Mouse (Mus musculus) spleen, adult 2 months (tissue): ENCODE data around the gene Gm16181. TPM values are rescaled to one million over a fixed set of nuclear protein-coding genes. Genes with fewer than 3 reads are reported as not detected.
"Not testable (repeated sequence)": the region's sequence is repeated elsewhere in the genome, so short reads cannot be mapped to it uniquely, and the experiment has no call there.

Source experiments
- DNase-seq, 2 experiments: peaks; one replicate each; pipeline versions ENCODE4 v3.0.0 to v3.0.0-alpha.2; 2012 to 2021; ENCODE audit warnings: low spot score in 2 of 2, low read depth in 1 of 2
- H3K27ac ChIP-seq: fragments of 200-500 bp; 2 replicates; pipeline ENCODE4 v1.5.1; 2012; ENCODE audit warnings: low read length, inconsistent platforms; ENCODE audit not compliant: insufficient read depth
- H3K27me3 ChIP-seq: fragments of 200-500 bp; 2 replicates; pipeline ENCODE4 v1.6.1; 2012; ENCODE audit warnings: mild to moderate bottlenecking, moderate library complexity, low read length, inconsistent platforms; ENCODE audit not compliant: control insufficient read depth, insufficient read depth
- H3K36me3 ChIP-seq: fragments of 200-500 bp; 2 replicates; pipeline ENCODE4 v1.6.1; 2012; ENCODE audit warnings: mild to moderate bottlenecking, low read length, inconsistent platforms; ENCODE audit not compliant: control insufficient read depth, insufficient read depth
- H3K4me1 ChIP-seq: fragments of 200-500 bp; 2 replicates; pipeline ENCODE4 v1.6.1; 2011; ENCODE audit warnings: inconsistent platforms; ENCODE audit not compliant: control insufficient read depth, insufficient read depth, insufficient read length
- H3K4me3 ChIP-seq: fragments of 200-500 bp; 2 replicates; pipeline ENCODE4 v1.5.1; 2011; ENCODE audit warnings: mild to moderate bottlenecking, inconsistent platforms; ENCODE audit not compliant: insufficient read depth, insufficient read length; ENCODE audit errors: extremely low read depth
- CTCF ChIP-seq: fragments of 200-500 bp; IDR thresholded peaks from 2 replicates; pipeline ENCODE4 v1.5.1; 2011; ENCODE audit warnings: mild to moderate bottlenecking, inconsistent platforms; ENCODE audit not compliant: insufficient read depth, insufficient read length, insufficient replicate concordance; ENCODE audit errors: extremely low read depth
- POLR2A ChIP-seq: fragments of 200-500 bp; IDR thresholded peaks from 2 replicates; pipeline ENCODE4 v1.6.1; 2011; ENCODE audit warnings: low read depth, low read length, inconsistent platforms
- WGBS: fragments of 180-500 bp; shearing (Covaris S2); methylation state at CpG from one replicate; pipeline ENCODE4 v1.1.7; 2018; 5-methylcytosine and 5-hydroxymethylcytosine counted together
- polyA plus RNA-seq: library from polyadenylated mRNA; depleted of rRNA; stranded (reverse); fragments of >200 nt; gene quantifications from 2 replicates; pipeline ENCODE4 v1.2.3, GENCODE M21; 2012

Gm16181 gene
- polyA plus RNA-seq, 1 experiment = 0.34 TPM

DNA sequence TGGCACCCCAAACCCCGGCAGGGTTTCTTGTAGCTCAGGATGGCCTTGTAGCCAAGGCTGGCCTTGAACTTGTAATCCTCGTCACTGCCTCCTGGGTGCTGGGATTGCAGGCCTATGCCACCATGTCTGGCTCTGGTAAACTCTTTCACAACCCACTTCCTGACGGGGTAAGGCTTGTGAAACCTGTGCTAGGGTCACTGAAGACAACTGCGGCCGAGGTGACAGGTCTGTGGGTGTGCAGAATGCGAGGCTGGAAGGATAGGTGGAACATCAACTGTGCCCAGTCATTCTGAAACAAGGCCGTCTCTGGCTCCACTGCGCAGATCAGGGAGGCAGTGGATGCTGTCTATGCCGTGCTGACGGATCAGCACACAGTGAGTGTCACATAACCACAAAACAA is 10.4 kb downstream of the Gm16181 start:
- DNase-seq = no peak
- no peak for TF ChIP-seq POLR2A
- TF ChIP-seq CTCF = no peak
- no peaks in the 10 kb centered on the region for H3K27me3 ChIP-seq
- peaks cover 16% of the 10 kb centered on the region for H3K4me1 ChIP-seq
- 66% methylated on average over 10 of the region's 10 CpGs for WGBS
- H3K27ac ChIP-seq = 0 out of 2 replicates have a peak overlapping the region, but pooled peaks have one; percentile 0
- no peak overlapping the region for H3K4me3 ChIP-seq
- peaks cover 13% of the 10 kb centered on the region for H3K36me3 ChIP-seq

DNA sequence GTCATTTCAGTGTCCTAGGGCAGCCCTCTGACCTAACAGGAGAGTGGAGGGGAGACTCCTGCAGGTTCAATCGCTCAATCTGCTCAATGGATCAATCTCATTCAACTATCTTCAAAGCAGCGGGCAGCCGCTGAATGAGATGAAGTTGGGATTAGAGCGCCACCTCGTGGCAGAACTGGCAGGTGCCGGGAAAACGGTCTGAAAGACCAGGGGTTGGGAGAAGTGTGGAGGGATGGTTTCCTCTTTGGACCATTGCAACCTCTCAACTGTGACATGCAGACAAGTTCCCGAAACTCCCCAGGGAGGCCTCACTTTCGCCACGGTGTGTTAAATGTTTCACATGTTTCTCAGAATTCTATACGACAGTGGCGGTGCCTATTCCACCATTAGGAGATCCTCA is 11.4 kb downstream of the Gm16181 start:
- WGBS = 3% methylated on average over 12 of the region's 12 CpGs
- Histone ChIP-seq H3K4me3 (peak overlapping the region; percentile 10; the same call in 1 of the 2 replicates), H3K36me3 (peaks cover 13% of the 10 kb centered on the region), H3K27me3 (no peaks in the 10 kb centered on the region), H3K27ac (peak overlapping the region; percentile 90), H3K4me1 (peaks cover 14% of the 10 kb centered on the region)
- TF ChIP-seq POLR2A (no peak), CTCF (peak; percentile 89)
- DNase-seq = peak; percentile 67 to 87

DNA sequence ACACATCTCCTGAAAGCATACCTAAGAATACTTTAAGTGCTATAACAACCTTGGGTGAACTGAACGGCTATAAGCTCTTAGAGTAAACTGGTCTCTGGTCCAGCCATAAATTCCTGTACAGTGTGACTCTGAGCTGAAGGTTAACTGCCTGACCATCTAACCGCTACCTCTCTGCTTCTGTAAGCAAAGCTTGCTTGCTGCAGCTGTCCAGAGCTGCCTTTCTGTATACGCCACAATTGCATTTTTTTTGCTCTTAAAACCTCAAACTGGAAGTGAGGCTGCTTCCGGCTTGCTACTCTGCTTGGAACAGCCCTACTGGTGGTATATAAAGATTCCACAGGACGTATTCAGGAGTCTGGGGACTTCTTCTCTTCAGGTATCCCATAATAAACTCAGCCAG is 12.0 kb downstream of the Gm16181 start:
- no peak for TF ChIP-seq CTCF
- Histone ChIP-seq H3K27me3 (no peaks in the 10 kb centered on the region), H3K36me3 (peaks cover 13% of the 10 kb centered on the region), H3K4me1 (peaks cover 14% of the 10 kb centered on the region), H3K27ac (peak overlapping the region; percentile 90), H3K4me3 (peak overlapping the region; percentile 10; the same call in 1 of the 2 replicates)
- DNase-seq = no peak
- 16% methylated on average over 5 of the region's 5 CpGs for WGBS

DNA sequence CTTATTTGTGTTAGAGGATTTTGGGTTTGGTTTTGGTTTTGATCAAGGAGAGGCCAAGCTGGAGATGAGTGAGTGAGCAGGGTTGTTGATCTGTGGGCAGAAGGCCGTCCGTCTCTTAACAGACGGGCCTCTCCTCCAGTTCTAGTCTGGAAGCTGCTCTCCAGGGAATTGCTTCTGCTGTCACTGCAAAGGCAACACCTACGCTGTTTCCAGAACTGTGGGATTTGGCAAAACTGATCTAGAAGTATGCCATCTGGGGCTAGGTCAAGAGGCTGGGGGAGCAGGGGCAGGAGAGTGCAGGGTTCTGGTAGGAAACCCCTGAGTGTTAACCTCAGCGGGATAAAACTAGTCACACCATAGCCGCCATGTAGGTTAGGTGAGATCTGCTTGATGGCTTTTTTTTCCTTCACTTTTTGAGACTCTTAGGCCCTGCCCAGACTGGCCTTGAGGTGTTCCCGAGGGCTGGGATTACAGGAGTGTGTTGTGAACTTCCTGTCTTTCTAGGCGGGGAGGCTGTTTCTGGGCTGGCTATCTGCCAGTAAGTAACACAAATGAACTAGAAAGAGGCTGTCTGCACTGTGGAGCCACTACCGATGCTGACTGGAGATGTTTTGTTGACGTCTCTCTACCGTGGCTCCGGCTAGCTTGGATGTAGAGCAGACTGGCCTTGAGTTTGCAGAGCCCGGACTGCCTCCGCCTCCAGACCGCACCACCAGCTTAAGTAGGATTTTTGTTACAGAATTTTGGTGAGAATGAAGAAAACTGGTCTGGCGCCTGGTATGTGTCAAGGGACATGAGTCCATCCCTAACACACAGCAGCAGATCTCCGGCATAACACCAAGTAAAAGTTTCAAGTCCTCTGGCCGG is 12.7 kb downstream of the Gm16181 start, which contains the start of gene Atp6v1g2:
Atp6v1g2 (plus strand) TSS at position 547 of the 867 bp plus-strand sequence.
- 22% methylated on average over 18 of the region's 18 CpGs for WGBS
- Histone ChIP-seq H3K36me3 (peaks cover 10% of the 10 kb centered on the region), H3K4me3 (peak within 1 kb of the TSS; percentile 60; the same call in 1 of the 2 replicates), H3K27ac (peak within 1 kb of the TSS; percentile 90), H3K4me1 (peaks cover 14% of the 10 kb centered on the region), H3K27me3 (no peaks in the 10 kb centered on the region)
- TF ChIP-seq POLR2A (no peak; the same call in 1 of the 2 replicates), CTCF (no peak)
- no peak for DNase-seq

DNA sequence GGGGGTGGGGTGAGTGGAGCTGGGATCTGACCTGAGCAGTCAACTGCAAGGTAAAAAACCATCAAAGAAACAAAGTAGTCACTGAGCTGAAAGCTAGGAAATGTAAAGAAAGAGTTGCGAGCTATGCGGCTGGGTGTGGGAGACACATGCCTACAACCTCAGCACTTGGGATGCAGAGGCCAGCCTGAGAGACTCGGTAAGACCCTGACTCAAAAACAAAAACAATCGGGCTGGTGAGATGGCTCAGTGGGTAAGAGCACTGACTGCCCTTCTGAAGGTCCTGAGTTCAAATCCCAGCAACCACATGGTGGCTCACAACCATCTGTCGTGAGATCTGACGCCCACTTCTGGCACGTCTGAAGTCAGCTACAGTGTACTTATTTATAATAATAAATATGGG is 13.5 kb downstream of the Gm16181 start:
- H3K27me3 ChIP-seq, DNase-seq, H3K4me3 ChIP-seq, H3K36me3 ChIP-seq: not testable (repeated sequence)
- H3K4me1 ChIP-seq = peaks cover 14% of the 10 kb centered on the region
- peak overlapping the region; percentile 90 for H3K27ac ChIP-seq
- WGBS = 44% methylated on average over 7 of the region's 7 CpGs

DNA sequence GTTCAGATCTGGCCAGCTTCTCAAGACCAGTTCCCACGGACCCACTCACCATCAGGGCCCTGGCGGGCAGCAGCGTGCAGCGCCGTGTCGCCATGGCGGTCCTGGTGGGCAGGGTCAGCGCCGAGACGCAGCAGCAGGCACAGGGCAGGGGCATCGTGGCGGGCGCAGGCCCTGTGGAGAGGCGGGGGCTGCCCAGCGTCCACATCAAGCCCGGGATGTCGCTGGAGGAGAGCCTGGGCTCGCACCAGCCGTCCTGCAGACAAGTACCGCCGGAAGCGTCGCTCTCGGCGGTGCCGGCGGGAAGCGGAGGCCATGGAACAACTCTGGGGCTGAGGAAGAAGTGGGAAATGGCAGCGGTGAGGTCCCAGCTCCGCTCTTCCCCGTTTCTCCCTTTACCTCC is 14.3 kb downstream of the Gm16181 start:
- H3K4me1 ChIP-seq = peaks cover 14% of the 10 kb centered on the region
- 7% methylated on average over 31 of the region's 31 CpGs for WGBS
- peak in 1 of 2 experiments; percentile 40 for DNase-seq

More for the DNA sequence above, 14.3 kb downstream of the Gm16181 start:
- Histone ChIP-seq H3K27me3 (no peaks in the 10 kb centered on the region), H3K36me3 (0 out of 2 replicates have a peak, but pooled peaks cover 3% of the 10 kb centered on the region), H3K4me3 (peak overlapping the region; percentile 60), H3K27ac (peak overlapping the region; percentile 97)
- no peak for TF ChIP-seq CTCF
- peak; percentile 11 for TF ChIP-seq POLR2A
